Mouse (Mus musculus) erythroblast, embryonic 14.5 days (primary cell): ENCODE data around the gene Nelfe.

Experiments used
- GATA1 ChIP-seq: IDR thresholded peaks from 2 replicates; pipeline ENCODE4 v1.6.1; 2012; ENCODE audit warnings: low read length, inconsistent platforms, mixed read lengths
- TAL1 ChIP-seq: IDR thresholded peaks from 3 replicates; pipeline ENCODE4 v1.6.1; 2012; ENCODE audit warnings: low read length, inconsistent platforms, mixed read lengths

DNA sequence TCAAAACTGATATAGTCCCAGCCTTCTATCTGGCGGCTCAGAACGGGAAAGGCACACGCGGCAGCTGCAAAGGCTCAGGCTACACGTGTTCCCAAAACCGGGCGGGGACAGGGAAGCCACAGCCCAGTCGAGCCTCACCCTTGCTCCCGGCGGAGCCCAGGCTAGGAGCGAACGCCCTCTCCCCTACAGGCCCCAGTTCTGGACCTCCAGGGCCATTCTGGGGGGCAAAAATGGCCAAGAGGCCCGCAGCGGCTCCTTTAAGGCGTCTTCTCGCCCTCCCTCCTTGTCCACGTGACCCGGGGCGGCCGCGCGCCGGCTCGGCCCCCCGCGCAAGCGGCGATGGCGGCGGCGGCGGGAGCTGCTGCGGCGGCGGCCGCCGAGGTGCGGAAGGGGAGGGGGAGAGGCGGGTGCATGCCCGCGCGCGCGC, 48.0 kb downstream of the Nelfe start, which contains the start of the genes C2 and Ehmt2:
- no peak for TF ChIP-seq TAL1
- no peak for TF ChIP-seq GATA1
